Mouse (Mus musculus) neural tube, embryonic 11.5 days (tissue): ENCODE measurements around the gene Rhod. TPM values are rescaled to one million over a fixed set of nuclear protein-coding genes. Genes with fewer than 3 reads are reported as not detected.
"Not testable (repeated sequence)": the region's sequence is repeated elsewhere in the genome, so short reads cannot be mapped to it uniquely, and the experiment has no call there.

Experiments
- ATAC-seq: fragments of 200-750 bp; cut with Nextera tagmentation; 2 replicates; pipeline ENCODE4 v1.8.0; 2017; ENCODE audit warnings: moderate number of reproducible peaks, mild to moderate bottlenecking, moderate TSS enrichment, moderate library complexity; ENCODE audit not compliant: insufficient read depth, low FRiP score, low TSS enrichment
- DNase-seq: peaks from one replicate; pipeline ENCODE4 v3.0.0-alpha.2; 2015; ENCODE audit warnings: low spot score
- H3K27ac ChIP-seq: fragments of 300-500 bp; sonication (generic); 2 replicates; pipeline ENCODE4 v1.5.1; 2014; ENCODE audit warnings: low read depth, mild to moderate bottlenecking, low read length
- H3K27me3 ChIP-seq: fragments of 300-500 bp; sonication (generic); 2 replicates; pipeline ENCODE4 v1.6.1; 2014; ENCODE audit warnings: mild to moderate bottlenecking, low read length, mixed read lengths; ENCODE audit not compliant: control insufficient read depth, insufficient read depth
- H3K36me3 ChIP-seq: fragments of 300-500 bp; sonication (generic); 2 replicates; pipeline ENCODE4 v1.6.1; 2014; ENCODE audit warnings: mild to moderate bottlenecking, low read length, moderate library complexity, mixed read lengths; ENCODE audit not compliant: control insufficient read depth, insufficient read depth
- H3K4me1 ChIP-seq: fragments of 300-500 bp; sonication (generic); 2 replicates; pipeline ENCODE4 v1.6.1; 2014; ENCODE audit warnings: low read length, mixed read lengths; ENCODE audit not compliant: control insufficient read depth, insufficient read depth
- H3K4me2 ChIP-seq: fragments of 300-500 bp; sonication (generic); 2 replicates; pipeline ENCODE4 v1.6.1; 2014; ENCODE audit warnings: low read depth, mild to moderate bottlenecking, moderate library complexity
- H3K4me3 ChIP-seq: fragments of 300-500 bp; sonication (generic); 2 replicates; pipeline ENCODE4 v1.5.1; 2014; ENCODE audit warnings: low read depth, low read length
- H3K9ac ChIP-seq: fragments of 300-500 bp; sonication (generic); 2 replicates; pipeline ENCODE4 v1.6.1; 2014; ENCODE audit warnings: mild to moderate bottlenecking, low read length
- H3K9me3 ChIP-seq: fragments of 300-500 bp; sonication (generic); 2 replicates; pipeline ENCODE4 v1.6.1; 2016; ENCODE audit warnings: low read length; ENCODE audit not compliant: control insufficient read depth
- WGBS: fragments of 180-500 bp; shearing (Covaris S2); extraction: QIAGEN DNeasy Blood & Tissue Kit; methylation state at CpG from one replicate; pipeline ENCODE4 v1.1.7; 2014; 5-methylcytosine and 5-hydroxymethylcytosine counted together
- polyA plus RNA-seq: library from polyadenylated mRNA; unstranded; fragments of >200 nt; fragmentation: Nextera tagmentation; extraction: Ambion mirVana; gene quantifications from 2 replicates; pipeline ENCODE4 v1.2.1, GENCODE M21; 2014

Gene Rhod
- polyA plus RNA-seq, 1 experiment from 2014 or later = 17.1 TPM

GRCm38 (mm10) chr19:4455071-4455800 lies 16.0 kb upstream of the Rhod start:
- H3K4me2 ChIP-seq = no peak overlapping the region
- DNase-seq = no peak
- H3K27me3 ChIP-seq = no peaks in the 10 kb centered on the region
- no peaks in the 10 kb centered on the region for H3K4me1 ChIP-seq
- no peaks in the 10 kb centered on the region for H3K9me3 ChIP-seq
- no peak overlapping the region for H3K9ac ChIP-seq
- ATAC-seq = no peak
- no peak overlapping the region for H3K4me3 ChIP-seq
- H3K36me3 ChIP-seq = no peaks in the 10 kb centered on the region
- H3K27ac ChIP-seq = no peak overlapping the region
- WGBS = 85% methylated on average over 15 of the region's 15 CpGs

GRCm38 (mm10) chr19:4454040-4454439 lies 14.8 kb upstream of the Rhod start:
- H3K4me1 ChIP-seq, H3K4me3 ChIP-seq, H3K9ac ChIP-seq, H3K36me3 ChIP-seq, H3K9me3 ChIP-seq, DNase-seq, H3K4me2 ChIP-seq, H3K27me3 ChIP-seq, ATAC-seq, H3K27ac ChIP-seq: not testable (repeated sequence)
- WGBS = 39% methylated on average over 1 of the region's 1 CpGs

- 55% methylated on average over 4 of the region's 4 CpGs for WGBS
- ATAC-seq (no peak), DNase-seq (no peak)
- no peaks in the 10 kb centered on the region for H3K36me3 ChIP-seq
- no peak overlapping the region for H3K4me3 ChIP-seq
- H3K4me1 ChIP-seq = no peaks in the 10 kb centered on the region
- H3K4me2 ChIP-seq = no peak overlapping the region
- H3K27ac ChIP-seq = no peak overlapping the region
- no peaks in the 10 kb centered on the region for H3K9me3 ChIP-seq
- no peak overlapping the region for H3K9ac ChIP-seq
- no peaks in the 10 kb centered on the region for H3K27me3 ChIP-seq
Observed at GRCm38 (mm10) chr19:4452525-4452924, 13.3 kb upstream of the Rhod start.

GRCm38 (mm10) chr19:4451965-4452364 lies 12.7 kb upstream of the Rhod start:
- no peak for DNase-seq
- Histone ChIP-seq H3K27ac (no peak overlapping the region), H3K27me3 (no peaks in the 10 kb centered on the region), H3K9me3 (no peaks in the 10 kb centered on the region), H3K9ac (no peak overlapping the region), H3K4me3 (no peak overlapping the region), H3K36me3 (no peaks in the 10 kb centered on the region), H3K4me2 (no peak overlapping the region), H3K4me1 (no peaks in the 10 kb centered on the region)
- WGBS = 17% methylated on average over 5 of the region's 5 CpGs
- ATAC-seq = no peak

- ATAC-seq = no peak
- H3K27ac ChIP-seq = no peak overlapping the region
- 73% methylated on average over 8 of the region's 8 CpGs for WGBS
Observed at GRCm38 (mm10) chr19:4451098-4451497, 11.9 kb upstream of the Rhod start.

GRCm38 (mm10) chr19:4450666-4451065 lies 11.4 kb upstream of the Rhod start:
- Histone ChIP-seq H3K4me2 (no peak overlapping the region), H3K36me3 (no peaks in the 10 kb centered on the region), H3K27ac (no peak overlapping the region), H3K4me3 (no peak overlapping the region), H3K9me3 (no peaks in the 10 kb centered on the region), H3K27me3 (no peaks in the 10 kb centered on the region), H3K4me1 (no peaks in the 10 kb centered on the region), H3K9ac (no peak overlapping the region)
- DNase-seq (no peak), ATAC-seq (no peak)
- 68% methylated on average over 5 of the region's 5 CpGs for WGBS

More at GRCm38 (mm10) chr19:4451098-4451497, 11.9 kb upstream of the Rhod start:
- H3K4me1 ChIP-seq = no peaks in the 10 kb centered on the region
- H3K9me3 ChIP-seq = no peaks in the 10 kb centered on the region
- no peak overlapping the region for H3K4me3 ChIP-seq
- no peak overlapping the region for H3K9ac ChIP-seq
- DNase-seq = no peak
- no peaks in the 10 kb centered on the region for H3K36me3 ChIP-seq
- no peaks in the 10 kb centered on the region for H3K27me3 ChIP-seq
- H3K4me2 ChIP-seq = no peak overlapping the region

- Histone ChIP-seq H3K27ac (no peak overlapping the region), H3K9me3 (no peaks in the 10 kb centered on the region), H3K27me3 (no peaks in the 10 kb centered on the region), H3K4me1 (no peaks in the 10 kb centered on the region), H3K9ac (no peak overlapping the region), H3K4me3 (no peak overlapping the region), H3K36me3 (no peaks in the 10 kb centered on the region), H3K4me2 (no peak overlapping the region)
- WGBS = 95% methylated on average over 9 of the region's 9 CpGs
- ATAC-seq (no peak), DNase-seq (no peak)
Observed at GRCm38 (mm10) chr19:4449230-4449629, 10.0 kb upstream of the Rhod start.

GRCm38 (mm10) chr19:4447445-4447844 lies 8.2 kb upstream of the Rhod start:
- WGBS = 81% methylated on average over 9 of the region's 9 CpGs

GRCm38 (mm10) chr19:4446661-4447420 lies 7.6 kb upstream of the Rhod start:
- no peak overlapping the region for H3K4me2 ChIP-seq
- H3K9me3 ChIP-seq = no peaks in the 10 kb centered on the region
- WGBS = 91% methylated on average over 8 of the region's 8 CpGs
- no peak overlapping the region for H3K9ac ChIP-seq
- DNase-seq (no peak), ATAC-seq (no peak)
- H3K27me3 ChIP-seq = no peaks in the 10 kb centered on the region
- H3K27ac ChIP-seq = no peak overlapping the region
- H3K36me3 ChIP-seq = no peaks in the 10 kb centered on the region
- no peak overlapping the region for H3K4me3 ChIP-seq
- 0 out of 2 replicates have a peak, but pooled peaks cover under 1% of the 10 kb centered on the region for H3K4me1 ChIP-seq

More at GRCm38 (mm10) chr19:4447445-4447844, 8.2 kb upstream of the Rhod start:
- H3K36me3 ChIP-seq = no peaks in the 10 kb centered on the region
- no peak overlapping the region for H3K4me2 ChIP-seq
- H3K27ac ChIP-seq = no peak overlapping the region
- no peaks in the 10 kb centered on the region for H3K9me3 ChIP-seq
- no peak overlapping the region for H3K9ac ChIP-seq
- no peak overlapping the region for H3K4me3 ChIP-seq
- no peaks in the 10 kb centered on the region for H3K4me1 ChIP-seq
- H3K27me3 ChIP-seq = no peaks in the 10 kb centered on the region
- ATAC-seq = no peak
- DNase-seq = no peak
